Mouse (Mus musculus) myocyte (in vitro differentiated cells): ENCODE measurements around the gene Gm37240. TPM values are rescaled to one million over a fixed set of nuclear protein-coding genes. Genes with fewer than 3 reads are reported as not detected.

Experiments used
- H3K27me3 ChIP-seq: one replicate; pipeline ENCODE4 v1.6.1; 2011; ENCODE audit not compliant: control insufficient read depth, insufficient read depth, insufficient read length
- H3K36me3 ChIP-seq: one replicate; pipeline ENCODE4 v1.6.1; 2011; ENCODE audit not compliant: control insufficient read depth, insufficient read depth
- H3K4me2 ChIP-seq: one replicate; pipeline ENCODE4 v1.6.1; 2011; ENCODE audit warnings: low read depth, control low read depth
- H3K4me3 ChIP-seq: one replicate; pipeline ENCODE4 v1.5.1; 2011; ENCODE audit warnings: mild to moderate bottlenecking, control low read depth, moderate library complexity
- H3K79me2 ChIP-seq: one replicate; pipeline ENCODE4 v1.6.1; 2011; ENCODE audit not compliant: control insufficient read depth, insufficient read depth
- H3ac ChIP-seq: one replicate; pipeline ENCODE4 v1.6.1; 2011; ENCODE audit not compliant: control insufficient read depth, insufficient read length
- CEBPB ChIP-seq: IDR thresholded peaks from 2 replicates; pipeline ENCODE4 v1.6.1; 2011; ENCODE audit warnings: mild to moderate bottlenecking, moderate library complexity; ENCODE audit not compliant: poor library complexity, insufficient read depth, severe bottlenecking
- E2F4 ChIP-seq: IDR thresholded peaks from one replicate; pipeline ENCODE4 v1.6.1; 2011; ENCODE audit warnings: mild to moderate bottlenecking, control low read depth, moderate library complexity; ENCODE audit not compliant: insufficient read depth
- MAX ChIP-seq: IDR thresholded peaks from one replicate; pipeline ENCODE4 v1.6.1; 2011; ENCODE audit warnings: low read depth, mild to moderate bottlenecking, control low read depth
- MYOD1 ChIP-seq, 3 experiments: IDR thresholded peaks; one replicate each; pipeline ENCODE4 v1.6.1; 2011; ENCODE audit warnings: control low read depth in 2 of 3, low read depth in 2 of 3, mild to moderate bottlenecking in 2 of 3, moderate library complexity in 1 of 3; ENCODE audit not compliant: insufficient read length in 2 of 3, control insufficient read depth in 1 of 3
- MYOG ChIP-seq, 3 experiments: IDR thresholded peaks; one replicate each; pipeline ENCODE4 v1.6.1; 2011; ENCODE audit warnings: control low read depth in 2 of 3, low read depth in 2 of 3, mild to moderate bottlenecking in 2 of 3; ENCODE audit not compliant: insufficient read length in 2 of 3, control insufficient read depth in 1 of 3, insufficient read depth in 1 of 3
- POLR2A ChIP-seq: IDR thresholded peaks from one replicate; pipeline ENCODE4 v1.6.1; 2011; ENCODE audit warnings: low read depth, mild to moderate bottlenecking, control low read depth, moderate library complexity; ENCODE audit not compliant: insufficient read length
- POLR2AphosphoS2 ChIP-seq: IDR thresholded peaks from one replicate; pipeline ENCODE4 v1.6.1; 2011; ENCODE audit warnings: low read depth, control low read depth; ENCODE audit not compliant: insufficient read length
- REST ChIP-seq: IDR thresholded peaks from one replicate; pipeline ENCODE4 v1.6.1; 2011; ENCODE audit warnings: mild to moderate bottlenecking, control low read depth, moderate library complexity; ENCODE audit not compliant: insufficient read depth, insufficient read length
- SRF ChIP-seq: IDR thresholded peaks from one replicate; pipeline ENCODE4 v1.6.1; 2011; ENCODE audit warnings: low read depth; ENCODE audit not compliant: control insufficient read depth, insufficient read length
- TCF12 ChIP-seq: IDR thresholded peaks from one replicate; pipeline ENCODE4 v1.6.1; 2011; ENCODE audit warnings: mild to moderate bottlenecking, control low read depth; ENCODE audit not compliant: poor library complexity, insufficient read depth, severe bottlenecking
- TCF3 ChIP-seq: IDR thresholded peaks from one replicate; pipeline ENCODE4 v1.6.1; 2011; ENCODE audit warnings: low read depth, control low read depth; ENCODE audit not compliant: insufficient read length
- USF1 ChIP-seq: IDR thresholded peaks from one replicate; pipeline ENCODE4 v1.6.1; 2011; ENCODE audit warnings: low read depth, mild to moderate bottlenecking, control low read depth, moderate library complexity
- polyA plus RNA-seq: library from polyadenylated mRNA; unstranded; fragments of >200 nt; fragmentation: generic; extraction: Trizol; gene quantifications from one replicate; pipeline ENCODE4 v1.2.1, GENCODE M21; 2012; ENCODE audit warnings: missing spikeins

Gene Gm37240
- polyA plus RNA-seq, 1 experiment: 8.7 TPM

GRCm38 (mm10) chr3:85385371-85385770 lies 501.9 kb downstream of the Gm37240 start:
- Histone ChIP-seq H3K27me3 (no peaks in the 10 kb centered on the region), H3K36me3 (no peaks in the 10 kb centered on the region), H3K4me3 (no peak overlapping the region), H3K4me2 (no peak overlapping the region), H3ac (no peak overlapping the region), H3K79me2 (no peaks in the 10 kb centered on the region)
- no peak for TF ChIP-seq POLR2A
- TF ChIP-seq SRF: no peak
- TF ChIP-seq TCF3: no peak
- no peak for TF ChIP-seq TCF12
- no peak for TF ChIP-seq MAX
- no peak for TF ChIP-seq REST
- TF ChIP-seq E2F4: no peak
- TF ChIP-seq USF1: no peak
- TF ChIP-seq MYOD1 (IDR thresholded peaks at IDR 0.05; ENCODE audit: control insufficient read depth in 1 of 3, insufficient read length in 2 of 3, low read depth in 2 of 3): no peak
- TF ChIP-seq MYOG (IDR thresholded peaks at IDR 0.05; ENCODE audit: control insufficient read depth in 1 of 3, insufficient read depth in 1 of 3, insufficient read length in 2 of 3, low read depth in 2 of 3): no peak
- no peak for TF ChIP-seq CEBPB
- no peak for TF ChIP-seq POLR2AphosphoS2

GRCm38 (mm10) chr3:85383330-85383729 lies 504.0 kb downstream of the Gm37240 start:
- no peak overlapping the region for H3ac ChIP-seq
- H3K27me3 ChIP-seq: no peaks in the 10 kb centered on the region
- H3K4me3 ChIP-seq: no peak overlapping the region
- no peak for TF ChIP-seq MAX
- TF ChIP-seq SRF: no peak
- no peak for TF ChIP-seq TCF12
- no peak for TF ChIP-seq TCF3
- TF ChIP-seq MYOD1 (IDR thresholded peaks at IDR 0.05; ENCODE audit: control insufficient read depth in 1 of 3, insufficient read length in 2 of 3, low read depth in 2 of 3): no peak
- no peak for TF ChIP-seq POLR2A
- no peak for TF ChIP-seq MYOG (IDR thresholded peaks at IDR 0.05; ENCODE audit: control insufficient read depth in 1 of 3, insufficient read depth in 1 of 3, insufficient read length in 2 of 3, low read depth in 2 of 3)
- TF ChIP-seq E2F4: no peak
- TF ChIP-seq CEBPB: no peak
- no peaks in the 10 kb centered on the region for H3K79me2 ChIP-seq
- H3K36me3 ChIP-seq: no peaks in the 10 kb centered on the region
- H3K4me2 ChIP-seq: no peak overlapping the region

- Histone ChIP-seq H3K4me2 (peak overlapping the region; percentile 7), H3ac (no peak overlapping the region), H3K4me3 (no peak overlapping the region), H3K36me3 (no peaks in the 10 kb centered on the region), H3K27me3 (no peaks in the 10 kb centered on the region), H3K79me2 (no peaks in the 10 kb centered on the region)
- TF ChIP-seq POLR2AphosphoS2 (no peak), MAX (no peak), USF1 (no peak), MYOG (IDR thresholded peaks at IDR 0.05; ENCODE audit: control insufficient read depth in 1 of 3, insufficient read depth in 1 of 3, insufficient read length in 2 of 3, low read depth in 2 of 3) (no peak), MYOD1 (IDR thresholded peaks at IDR 0.05; ENCODE audit: control insufficient read depth in 1 of 3, insufficient read length in 2 of 3, low read depth in 2 of 3) (no peak), CEBPB (no peak), TCF12 (no peak), E2F4 (no peak), TCF3 (no peak), REST (no peak), SRF (no peak), POLR2A (no peak)
These were observed 508.5 kb downstream of the Gm37240 start for GRCm38 (mm10) chr3:85378703-85379395.

- Histone ChIP-seq H3K4me2 (peak overlapping the region; percentile 7), H3K4me3 (no peak overlapping the region)
- TF ChIP-seq MYOD1 (IDR thresholded peaks at IDR 0.05; ENCODE audit: control insufficient read depth in 1 of 3, insufficient read length in 2 of 3, low read depth in 2 of 3) (no peak), REST (no peak), MYOG (IDR thresholded peaks at IDR 0.05; ENCODE audit: control insufficient read depth in 1 of 3, insufficient read depth in 1 of 3, insufficient read length in 2 of 3, low read depth in 2 of 3) (no peak), POLR2A (no peak), POLR2AphosphoS2 (no peak), TCF12 (no peak), E2F4 (no peak), TCF3 (no peak), USF1 (no peak), SRF (no peak), CEBPB (no peak), MAX (no peak)
These were observed 509.2 kb downstream of the Gm37240 start for GRCm38 (mm10) chr3:85377946-85378702.

More at GRCm38 (mm10) chr3:85377946-85378702, 509.2 kb downstream of the Gm37240 start:
- H3ac ChIP-seq: no peak overlapping the region
- H3K27me3 ChIP-seq: no peaks in the 10 kb centered on the region
- no peaks in the 10 kb centered on the region for H3K36me3 ChIP-seq
- no peaks in the 10 kb centered on the region for H3K79me2 ChIP-seq
